Mouse (Mus musculus) adrenal gland, postnatal 4 days (tissue): ENCODE results near the gene Hectd1. TPM values are rescaled to one million over a fixed set of nuclear protein-coding genes. Genes with fewer than 3 reads are reported as not detected.

Experiments used
- DNase-seq, 2 experiments: peaks; one replicate each; pipeline ENCODE4 v3.0.0; 2021 to 2022; ENCODE audit warnings: low spot score in 2 of 2, mixed read lengths in 2 of 2
- total RNA-seq, 2 experiments: library from RNA; stranded (reverse); gene quantifications; 2 replicates each; pipeline ENCODE4 v1.2.3; 2021

The Hectd1 gene
- total RNA-seq, 2 experiments from 2014 or later: 93.9 to 102 TPM

- peak; percentile 72 to 89 for DNase-seq
Measured at GRCm38 (mm10) chr12:51844771-51845256, 15.5 kb upstream of the Hectd1 start.

DNA sequence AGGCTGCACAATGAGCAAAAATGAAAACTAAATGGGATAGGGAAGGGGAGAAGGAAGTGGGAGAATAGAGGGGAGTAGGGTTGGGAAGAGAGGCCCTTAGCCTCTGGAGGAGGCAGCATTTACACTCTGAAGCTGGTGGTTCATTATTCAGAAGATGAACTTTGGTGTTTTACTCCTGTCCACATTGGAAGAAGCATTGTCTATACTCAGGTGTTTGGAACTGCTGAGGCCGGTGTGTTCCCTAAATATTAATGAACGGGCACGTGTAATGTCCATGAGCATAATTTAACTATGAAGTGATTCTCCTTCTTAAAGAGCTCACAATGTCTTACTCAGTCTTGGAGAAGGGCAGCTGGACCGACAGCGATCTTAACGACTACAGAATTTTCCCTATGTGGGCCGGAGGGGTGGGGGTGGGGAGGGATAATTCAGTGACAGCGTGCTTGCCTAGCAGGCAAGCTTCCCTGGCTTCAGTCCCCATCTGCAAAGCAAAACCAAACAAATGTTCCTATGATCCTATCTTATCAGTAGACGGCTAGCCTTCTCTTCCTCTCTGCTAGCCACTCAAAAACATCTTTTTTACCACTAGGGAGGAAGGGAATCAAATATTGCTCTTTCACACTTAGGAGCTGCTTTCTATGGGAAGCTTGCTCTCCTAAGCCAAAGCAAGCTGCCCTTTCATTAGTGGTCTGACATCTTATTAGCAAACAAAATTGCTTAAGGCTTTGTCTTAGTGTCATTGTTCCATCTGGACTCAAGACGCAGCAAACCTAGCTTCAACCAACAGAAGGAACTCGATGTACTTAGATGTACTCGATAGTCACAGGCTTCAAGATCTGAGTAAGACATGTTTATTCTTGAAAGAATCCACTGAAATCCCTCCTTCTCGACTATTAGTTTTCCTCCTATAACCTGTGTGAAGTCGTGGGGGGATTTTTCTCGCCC is 14.5 kb upstream of the Hectd1 start:
- no peak for DNase-seq

DNA sequence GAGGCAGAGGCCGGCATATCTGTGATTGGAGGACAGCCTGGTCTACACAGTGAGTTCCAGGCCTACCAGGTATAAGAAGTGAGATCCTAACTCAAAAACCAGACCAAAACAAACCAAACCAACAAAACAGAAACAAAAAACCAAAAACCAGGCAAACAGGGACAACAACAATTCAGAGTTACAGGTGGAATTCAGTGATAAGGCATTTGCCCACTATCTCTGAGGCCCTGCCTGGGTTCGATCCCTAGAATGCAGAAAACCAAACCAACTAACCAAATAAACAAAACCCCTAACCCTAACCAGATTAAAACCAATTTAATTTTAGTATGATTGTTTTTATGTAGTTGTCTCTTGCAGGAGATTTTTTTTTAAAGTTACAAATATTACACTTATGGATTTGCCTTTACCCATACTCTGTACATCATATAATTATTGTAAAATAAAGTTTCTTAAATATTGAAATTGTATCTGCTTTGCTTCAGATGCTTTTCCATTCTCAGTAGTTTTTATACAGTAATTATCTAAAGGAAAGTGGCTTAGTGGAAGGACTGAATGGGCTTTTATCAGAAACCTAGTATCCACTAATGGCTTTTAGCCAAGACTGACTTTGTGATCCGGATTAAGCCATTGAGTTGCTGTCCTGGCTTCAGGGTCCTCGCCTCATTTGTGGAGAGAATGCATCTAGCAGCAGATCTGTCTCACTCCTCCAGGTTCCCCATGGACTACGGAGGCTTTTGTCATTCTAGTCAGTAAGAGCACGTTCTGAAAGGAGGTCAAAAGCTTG is 12.9 kb upstream of the Hectd1 start:
- no peak for DNase-seq

- no peak for DNase-seq
Measured at GRCm38 (mm10) chr12:51839856-51840255, 10.5 kb upstream of the Hectd1 start.

- DNase-seq: no peak
Measured at GRCm38 (mm10) chr12:51835219-51835618, 5.9 kb upstream of the Hectd1 start.

GRCm38 (mm10) chr12:51831931-51832330 is 2.6 kb upstream of the Hectd1 start:
- no peak for DNase-seq

DNA sequence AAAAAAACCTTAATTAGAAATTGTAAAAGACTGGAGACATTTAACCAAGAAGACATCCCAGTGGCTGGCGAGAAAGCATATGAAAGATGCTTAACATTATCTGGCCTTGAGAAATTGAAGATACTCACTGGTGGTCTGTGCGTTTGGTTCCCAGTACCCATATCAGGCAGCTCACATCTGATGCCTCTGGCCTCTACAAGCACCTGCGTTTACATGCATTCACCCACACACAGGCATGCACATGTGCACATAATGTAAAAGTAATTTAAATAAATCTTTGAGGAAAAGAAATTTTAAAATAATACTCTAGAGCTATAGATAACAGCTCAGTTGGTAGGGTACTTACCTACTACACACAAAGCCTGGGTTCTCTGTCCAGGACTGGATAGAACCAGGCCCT is 2.0 kb upstream of the Hectd1 start:
- DNase-seq: no peak

DNA sequence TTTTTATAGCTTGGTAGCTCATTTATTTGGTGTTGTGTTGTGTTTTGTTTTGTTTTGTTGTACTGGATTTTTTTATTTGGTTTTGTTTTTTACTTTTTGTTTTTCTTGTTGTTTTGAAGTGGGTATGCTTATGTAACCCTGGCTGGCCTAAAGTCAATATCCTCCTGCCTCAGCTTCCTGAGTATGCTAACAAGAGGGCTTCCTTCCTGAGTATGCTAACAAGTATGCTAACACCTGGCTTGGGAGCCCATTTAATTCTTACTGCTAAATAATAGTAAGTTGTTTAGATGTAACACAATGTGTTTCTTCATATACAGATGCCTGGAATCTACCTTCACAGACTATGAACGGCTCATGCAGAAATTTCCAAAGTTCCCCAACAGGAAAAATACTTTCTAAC is 1.3 kb upstream of the Hectd1 start:
- no peak for DNase-seq

GRCm38 (mm10) chr12:51830077-51830402 is 704 bp upstream of the Hectd1 start:
- DNase-seq: no peak

DNA sequence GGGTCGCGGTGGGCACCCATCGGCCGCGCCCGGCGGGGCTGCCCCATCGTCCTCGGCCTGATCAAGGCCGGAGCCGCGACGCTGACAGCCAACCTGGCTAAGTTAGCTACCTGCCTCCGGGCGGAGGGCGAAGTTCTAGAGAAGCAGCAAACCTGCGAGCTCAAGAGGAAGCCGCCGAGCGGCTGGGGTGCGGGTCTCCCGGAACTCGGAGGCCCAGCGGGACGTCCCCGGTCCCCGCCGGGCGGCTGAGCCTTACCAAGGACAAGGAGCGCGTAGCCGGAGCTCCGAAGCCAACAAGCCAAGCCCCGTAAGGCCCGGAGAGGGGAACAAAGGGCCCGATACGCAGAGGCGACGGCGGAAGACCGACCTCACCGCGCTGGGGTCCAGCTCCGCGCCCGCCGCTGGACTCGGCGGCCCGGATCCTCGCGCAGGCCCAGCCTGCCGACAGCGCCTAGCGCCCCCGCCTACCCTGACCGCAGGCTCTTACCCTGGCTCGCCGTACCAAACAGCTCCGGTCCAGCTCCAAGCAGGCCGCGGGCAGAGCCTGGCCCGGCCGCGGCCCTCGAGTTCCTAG is 533 bp downstream of the Hectd1 start:
- DNase-seq: peak; percentile 43 to 44

DNA sequence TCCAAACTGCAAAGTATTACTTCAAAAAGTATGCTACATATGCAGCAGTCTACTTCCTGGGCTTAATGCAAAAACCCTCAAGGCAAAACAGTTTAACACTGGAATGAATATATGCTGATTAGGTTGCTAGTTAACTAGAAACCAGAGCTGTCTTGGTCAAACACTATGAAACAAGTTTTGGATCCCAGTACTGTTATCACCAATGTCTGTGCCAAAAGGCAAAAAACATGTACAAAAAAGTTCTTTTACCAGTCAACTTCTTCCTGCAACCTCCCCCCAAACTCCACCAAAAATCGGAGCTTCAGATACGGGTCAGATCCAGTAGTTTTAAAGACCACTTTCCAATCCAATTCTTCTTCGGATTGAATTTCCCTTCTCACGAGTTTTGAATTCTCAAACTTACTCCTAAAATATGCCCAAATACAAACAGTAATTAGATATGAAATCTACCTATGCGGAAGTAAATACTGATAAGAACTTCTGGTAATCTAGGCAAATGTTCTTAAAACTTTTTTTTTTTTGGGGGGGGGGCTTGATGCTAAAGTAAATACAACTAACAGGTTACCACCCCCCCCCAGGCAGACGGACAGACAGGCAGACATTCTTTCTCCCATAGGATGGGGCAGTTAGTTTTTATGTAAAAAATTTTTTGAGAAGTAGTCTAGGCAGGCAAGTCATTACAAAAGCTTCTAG is 1.2 kb downstream of the Hectd1 start:
- no peak for DNase-seq

GRCm38 (mm10) chr12:51825338-51825737 is 4.0 kb downstream of the Hectd1 start:
- no peak for DNase-seq

- DNase-seq: no peak
Measured at GRCm38 (mm10) chr12:51823311-51823710, 6.0 kb downstream of the Hectd1 start.

DNA sequence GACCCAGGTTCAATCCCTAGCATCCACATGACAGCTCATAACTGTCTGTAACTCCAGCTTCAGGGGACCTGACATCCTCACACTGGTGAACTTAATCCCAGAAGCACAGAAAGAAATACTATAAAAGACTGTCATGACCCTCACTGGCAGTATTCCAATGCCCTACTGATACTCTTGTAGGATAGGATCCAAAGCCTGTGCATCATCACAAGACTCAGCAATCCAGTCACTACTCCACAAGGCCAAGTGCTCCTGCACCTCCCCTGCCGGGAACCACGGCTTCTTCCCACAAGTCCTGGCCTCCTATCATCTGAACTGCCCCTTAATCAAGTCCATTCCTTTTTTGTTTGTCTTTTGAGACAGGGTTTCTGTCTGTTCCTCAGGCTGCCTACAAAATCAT is 6.5 kb downstream of the Hectd1 start:
- no peak for DNase-seq

- no peak for DNase-seq
Measured at GRCm38 (mm10) chr12:51822236-51822635, 7.1 kb downstream of the Hectd1 start.

- DNase-seq: no peak
Measured at GRCm38 (mm10) chr12:51821256-51821655, 8.1 kb downstream of the Hectd1 start.

DNA sequence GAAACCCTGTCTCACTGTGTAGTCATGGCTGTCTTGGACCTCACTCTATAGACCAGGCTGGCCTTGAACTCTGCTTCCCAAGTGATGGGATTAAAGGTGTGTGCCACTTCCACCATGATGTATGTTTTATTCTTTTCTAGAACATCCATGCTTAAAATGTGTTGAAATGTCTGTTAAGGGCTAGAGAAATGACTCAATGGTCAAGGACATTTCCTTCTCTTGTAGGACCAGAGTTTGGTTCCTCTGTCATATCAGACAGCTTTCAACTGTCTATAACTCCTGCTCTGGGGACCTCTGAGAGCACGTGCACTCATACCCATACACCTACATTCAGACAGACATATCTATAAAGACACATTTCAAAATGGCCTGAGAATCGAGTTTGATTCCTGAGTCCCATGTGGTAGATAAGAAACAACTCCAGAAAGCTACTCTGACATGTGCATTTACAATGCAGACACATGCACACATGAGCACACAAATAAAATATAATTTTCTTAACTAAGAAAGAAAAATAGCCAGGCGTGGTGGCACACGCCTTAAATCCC is 9.3 kb downstream of the Hectd1 start:
- no peak for DNase-seq

- DNase-seq: no peak
Measured at GRCm38 (mm10) chr12:51817815-51818613, 11.3 kb downstream of the Hectd1 start.

DNA sequence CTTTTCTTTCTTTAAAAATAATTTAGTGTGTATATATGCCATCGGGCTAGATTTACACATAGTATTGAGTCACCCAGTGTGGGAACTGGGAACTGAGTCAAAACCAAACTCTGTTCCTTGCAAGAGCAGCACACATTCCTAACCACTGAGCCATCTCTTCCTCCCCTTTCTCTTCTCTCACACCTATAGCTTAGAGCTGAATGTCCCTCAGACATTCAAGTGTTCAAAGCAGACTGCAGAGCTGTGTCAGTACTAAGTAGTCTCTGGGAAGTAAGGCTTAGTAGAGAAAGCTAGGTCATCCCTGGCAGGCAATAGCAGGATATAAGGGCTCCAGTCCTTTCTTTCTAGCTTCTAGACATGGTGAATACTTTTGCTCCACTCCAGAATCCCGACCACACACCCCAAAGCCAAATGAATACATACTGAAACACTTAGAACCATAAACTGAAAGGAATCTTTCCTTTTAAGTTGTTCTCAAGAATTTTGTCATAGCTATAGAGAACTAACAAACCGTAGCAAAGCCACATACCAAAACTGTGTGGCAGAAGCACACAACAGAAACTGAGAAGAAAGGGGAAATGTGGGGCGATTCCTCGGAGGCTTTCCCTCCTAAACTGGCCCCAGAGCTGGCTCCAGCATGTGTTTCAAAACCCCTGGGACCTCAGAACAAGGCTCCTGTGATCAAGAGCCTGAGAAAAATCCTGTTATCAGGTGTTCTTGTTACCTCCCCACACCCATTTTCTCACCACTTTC is 17.8 kb downstream of the Hectd1 start:
- no peak for DNase-seq
